Mouse (Mus musculus) stomach, postnatal 0 days (tissue): ENCODE measurements around the gene Ccdc96.

Experiments used
- CTCF ChIP-seq: IDR thresholded peaks from 2 replicates; pipeline ENCODE4 v1.5.1; 2016; ENCODE audit warnings: antibody characterized with exemption, low read depth, mild to moderate bottlenecking, moderate library complexity
- EP300 ChIP-seq: optimal IDR thresholded peaks from 2 replicates; pipeline ENCODE3; 2016; ENCODE audit warnings: antibody characterized with exemption

- TF ChIP-seq CTCF: no peak
- TF ChIP-seq EP300: no peak
These were observed 45.9 kb downstream of the Ccdc96 start for GRCm38 (mm10) chr5:36530129-36530751.
